10 mouse cellular contexts compared by ENCODE assay signal in the genomic region with DNA sequence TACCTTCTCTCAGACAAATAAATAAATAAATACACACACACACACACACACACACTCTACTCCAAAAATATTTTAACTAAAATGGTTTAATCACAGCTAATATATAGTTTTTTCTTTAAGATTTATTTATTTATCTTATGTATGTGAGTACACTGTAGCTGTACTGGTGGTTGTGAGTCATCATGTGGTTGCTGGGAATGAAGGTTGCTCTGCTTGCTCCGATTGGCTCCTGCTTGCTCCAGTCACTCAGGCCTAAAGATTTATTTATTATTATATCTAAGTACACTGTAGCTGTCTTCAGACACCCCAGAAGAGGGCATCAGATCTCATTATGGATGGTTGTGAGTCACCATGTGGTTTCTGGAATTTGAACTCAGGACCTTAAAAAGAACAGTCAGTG. TPM values are rescaled to one million over a fixed set of nuclear protein-coding genes. Genes with fewer than 3 reads are reported as not detected.
DNase-seq lines count a peak whose midpoint lies in the region; ATAC-seq and TF ChIP-seq lines count a peak whose summit lies in the region.
"Not testable (repeated sequence)": the region's sequence is repeated elsewhere in the genome, so short reads cannot be mapped to it uniquely, and the experiment has no call there.
"Had no signal": no experiment of that assay in that cellular context is flagged by ENCODE, and none has a peak within 500 bp of the region (broad histone marks: within the 10 kb centered on the region; RNA-seq: fewer than 3 reads in every experiment).

No protein-coding gene starts in this region.

- not testable (repeated sequence) for H3K36me3 ChIP-seq in midbrain, embryonic 11.5 days (ENCODE audit: control insufficient read depth, insufficient read depth, low read length); myocyte (ENCODE audit: control insufficient read depth, insufficient read depth)

- H3K79me2 ChIP-seq in myocyte (ENCODE audit: control insufficient read depth, insufficient read depth), result not testable (repeated sequence)

- not testable (repeated sequence) for H3K4me1 ChIP-seq in midbrain, embryonic 11.5 days (ENCODE audit: control insufficient read depth, insufficient read depth, low read length)

- H3ac ChIP-seq in myocyte (ENCODE audit: control insufficient read depth, insufficient read length), result not testable (repeated sequence)

- DNase-seq in 3134 (ENCODE audit: extremely low read depth, insufficient read length, low spot score) (peak; percentile 52), 3T3-L1 (ENCODE audit: low read depth, low spot score) (peak; percentile 81), 416B (ENCODE audit: low read depth) (peak; percentile 68), NIH3T3 (ENCODE audit: low read depth) (peak; percentile 78)
- peak; percentile 9 for DNase-seq in fibroblast of lung, adult 2 months (ENCODE audit: low read depth)
- DNase-seq in midbrain, embryonic 11.5 days (ENCODE audit: low spot score, missing footprints), result peak; percentile 33

- 100% methylated on average over 1 of the region's 1 CpGs for WGBS in midbrain, embryonic 11.5 days

- H3K27ac ChIP-seq in midbrain, embryonic 11.5 days (ENCODE audit: low read depth, low read length), result not testable (repeated sequence)

- H3K4me3 ChIP-seq in midbrain, embryonic 11.5 days (ENCODE audit: low read depth, low read length); myocyte: not testable (repeated sequence)

- TF ChIP-seq POLR2A in myocyte (IDR thresholded peaks at IDR 0.05; ENCODE audit: insufficient read length, low read depth), result not testable (repeated sequence)

- H3K9ac ChIP-seq in midbrain, embryonic 11.5 days (ENCODE audit: low read length), result not testable (repeated sequence)

- H3K27me3 ChIP-seq in midbrain, embryonic 11.5 days (ENCODE audit: control insufficient read depth, insufficient read depth, low read length); myocyte (ENCODE audit: control insufficient read depth, insufficient read depth, insufficient read length): not testable (repeated sequence)

- not testable (repeated sequence) for H3K4me2 ChIP-seq in midbrain, embryonic 11.5 days
- H3K4me2 ChIP-seq in myocyte (ENCODE audit: low read depth), result peak overlapping the region; percentile 12

- not testable (repeated sequence) for H3K9me3 ChIP-seq in midbrain, embryonic 11.5 days (ENCODE audit: control insufficient read depth, low read length)

- not testable (repeated sequence) for ATAC-seq in midbrain, embryonic 11.5 days (ENCODE audit: low FRiP score)

RNA-seq across cellular contexts. Expression of a gene that starts 36.1 kb away (rescaled TPM):
- 25.6 and 31.3 TPM in 2 replicates for polyA plus RNA-seq in midbrain, embryonic 11.5 days (2014; fragmentation: Nextera tagmentation; extraction: Ambion mirVana)
- polyA plus RNA-seq in myocyte (2012; fragmentation: generic; extraction: Trizol), result 5.3 TPM

RNA-seq across cellular contexts. Expression of a gene that starts 53.3 kb away (rescaled TPM):
- polyA plus RNA-seq in midbrain, embryonic 11.5 days (2014; fragmentation: Nextera tagmentation; extraction: Ambion mirVana), result 27.8 and 28.3 TPM in 2 replicates
- polyA plus RNA-seq in myocyte (2012; fragmentation: generic; extraction: Trizol), result 15.1 TPM
- polyA plus RNA-seq: activated CD4-positive, CD25-positive, alpha-beta regulatory T cell, adult 4 months; CD4-positive, CD25-positive, alpha-beta regulatory T cell, adult 4 months; G1E had no signal

Comparison
In these comparisons a context has a peak if more than half of its experiments do, and no peak if none do; other contexts are left out.
1. DNase-seq: peak in every context shown above with its lines; median percentile 81 in 3T3-L1; 78 in NIH3T3; 68 in 416B; 52 in 3134; 33 in midbrain, embryonic 11.5 days; 9 in fibroblast of lung, adult 2 months.